Mouse (Mus musculus): Measurements from ENCODE around the gene Polr1c.

- TF ChIP-seq CTCF (IDR thresholded peaks at IDR 0.05; ENCODE audit: insufficient read depth, low read length) (no peak), POLR2A (IDR thresholded peaks at IDR 0.05; ENCODE audit: borderline replicate concordance, extremely low read depth, low read depth, low read length) (no peak)
Observed at GRCm38 (mm10) chr17:46287678-46288095, 39.8 kb upstream of the Polr1c start.
